Mouse (Mus musculus) neutrophil, adult 83 days (primary cell): ENCODE measurements around the gene Akip1. TPM values are rescaled to one million over a fixed set of nuclear protein-coding genes. Genes with fewer than 3 reads are reported as not detected.

Source experiments
- total RNA-seq, 2 experiments: library from RNA; stranded (reverse); gene quantifications; one replicate each; pipeline ENCODE4 v1.2.4; 2023

Gene Akip1
- 10 to 100 TPM in 1 of 2 experiments, 1 to 10 TPM in 1; 9.6 to 13.2 TPM for total RNA-seq

DNA sequence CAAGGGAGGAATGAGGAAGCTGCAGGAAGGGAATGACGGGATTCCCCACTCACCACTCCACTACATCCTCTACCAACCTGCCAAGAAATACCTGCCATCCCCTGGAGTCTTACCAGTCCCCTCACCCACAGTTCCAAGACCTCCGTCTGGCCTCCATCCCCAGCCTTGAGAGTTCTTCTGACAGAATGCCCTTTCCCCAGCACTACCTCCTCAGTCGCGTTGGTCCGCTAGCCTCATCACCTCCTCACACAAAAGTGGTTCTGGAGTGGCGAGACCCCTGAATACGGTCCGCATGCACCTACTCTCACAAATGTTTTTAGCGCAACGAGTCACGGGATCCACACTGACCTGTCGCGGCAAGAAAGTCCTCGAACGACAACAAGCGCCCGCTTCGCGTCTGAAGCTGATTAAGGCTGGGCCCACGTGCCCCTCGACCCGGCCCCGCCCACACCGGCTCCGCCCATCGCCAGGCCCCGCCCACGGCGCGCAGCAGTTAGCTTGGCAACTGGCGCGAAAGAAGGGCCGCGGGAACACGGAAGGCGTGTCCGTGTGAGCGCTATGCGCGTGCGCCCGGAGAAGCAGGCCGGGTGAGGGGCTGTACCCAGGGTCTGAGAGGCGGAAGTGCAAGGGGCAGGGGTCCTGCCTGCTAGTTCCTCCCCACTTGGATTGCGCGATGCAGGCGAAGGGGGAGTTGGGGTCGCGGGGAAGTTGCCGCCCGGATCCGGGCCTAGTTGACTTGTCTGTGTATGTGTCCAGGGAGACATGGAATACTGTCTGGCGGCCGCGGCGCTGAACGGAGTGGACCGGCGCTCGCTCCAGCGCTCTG lies at the start of gene Akip1, which contains the start of gene St5:
Gene Akip1 (plus strand): TSS at position 501 of the 826 bp plus-strand sequence.
Gene St5 (minus strand): TSS at position 416 of the 826 bp plus-strand sequence.

DNA sequence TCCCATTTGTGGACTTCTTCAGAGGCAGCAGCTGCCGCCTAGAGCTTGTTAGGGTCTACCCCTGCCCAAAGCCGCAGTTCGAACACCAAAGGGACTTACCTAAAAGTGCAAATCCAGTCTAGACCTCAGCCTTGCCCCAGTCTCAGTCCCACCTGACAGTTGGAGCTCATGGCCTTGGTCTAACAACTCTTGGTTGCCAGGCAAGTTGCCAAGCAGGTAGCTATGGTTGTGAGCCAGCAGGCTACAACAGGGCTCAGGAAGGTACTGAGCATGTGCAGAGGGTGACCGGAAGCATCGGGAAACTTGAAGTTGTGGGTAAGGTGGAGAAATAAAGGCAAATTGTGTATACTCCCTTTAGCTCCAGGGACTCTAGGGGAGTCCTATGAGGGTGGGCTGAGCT lies 20.2 kb downstream of the Akip1 start, which contains the start of gene BC051019:
Gene BC051019 (minus strand): TSS at position 154 of the 400 bp plus-strand sequence.

DNA sequence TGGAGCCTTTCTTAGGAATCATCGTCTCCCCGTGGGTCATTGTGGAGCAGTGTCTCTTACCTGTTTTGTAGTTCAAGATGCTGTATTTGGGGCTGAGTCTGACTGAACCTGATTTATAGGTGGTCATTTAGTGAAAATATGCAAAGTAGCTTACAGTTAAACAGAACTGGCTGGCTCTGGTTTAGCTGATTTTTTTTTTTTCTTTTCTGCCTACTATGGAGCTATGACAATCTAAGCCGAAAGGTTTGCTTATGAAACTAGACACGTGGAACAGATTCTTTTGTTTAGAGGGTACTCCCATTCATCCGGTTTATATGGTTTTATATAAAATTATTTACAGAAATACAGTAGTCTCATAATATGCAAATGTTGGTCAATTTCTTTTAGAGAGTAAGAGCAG lies 28.1 kb downstream of the Akip1 start, which contains the start of gene Ascl3:
Gene Ascl3 (minus strand): TSS at position 101 of the 400 bp plus-strand sequence.

DNA sequence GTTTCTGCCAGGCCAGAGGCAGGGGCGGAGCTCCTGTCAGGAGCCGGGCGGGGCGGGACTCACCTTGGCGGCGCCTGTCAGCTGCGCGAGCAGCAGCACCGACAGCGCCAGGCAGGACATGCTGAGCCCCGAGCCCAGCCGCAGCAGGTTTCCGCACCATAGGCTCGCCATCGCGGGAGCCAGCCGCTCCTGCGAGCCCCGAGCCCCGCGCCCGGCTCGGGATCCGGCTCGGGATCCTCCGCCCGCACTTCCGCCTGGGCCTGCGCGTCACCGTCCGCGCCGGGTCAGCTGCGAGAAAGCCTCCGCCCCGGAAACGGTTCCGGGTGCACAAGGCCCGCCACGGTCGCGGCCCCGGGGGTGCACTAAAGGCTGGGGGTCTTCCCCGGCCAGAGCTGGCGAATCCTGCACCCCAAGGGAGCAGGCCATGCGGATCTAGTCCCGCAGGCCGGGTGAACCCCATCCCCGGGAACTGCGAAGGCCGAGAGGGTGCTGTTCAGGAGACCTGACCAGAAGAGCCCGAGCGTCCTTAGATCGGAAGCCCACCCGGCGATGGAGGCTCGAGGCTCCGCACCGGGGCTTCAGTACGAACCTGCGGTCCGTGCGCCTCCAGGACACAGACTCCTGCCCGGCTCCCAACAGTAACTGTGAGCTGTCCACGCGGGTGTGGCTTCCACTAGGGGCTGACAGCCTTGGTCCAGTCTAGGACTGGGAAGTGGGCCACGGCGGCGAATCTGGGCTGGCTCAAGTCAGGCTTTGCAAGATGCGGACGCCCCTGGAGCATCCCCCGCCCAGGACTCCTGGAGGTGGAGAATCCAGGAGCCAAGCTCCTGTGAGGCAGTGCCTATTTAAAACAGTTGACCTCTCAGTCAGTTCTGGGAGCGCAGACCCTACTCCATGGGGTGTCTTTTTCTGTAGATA lies 48.8 kb downstream of the Akip1 start, which contains the start of gene Tmem9b:
Gene Tmem9b (minus strand): TSS at position 868 of the 918 bp plus-strand sequence.

Other genes with a start within 250 kb of the Akip1 start
- gene Trim66, start 195.6 kb upstream of the Akip1 start, total RNA-seq = under 1 TPM in 1 of 2 experiments, not detected in 1; 0.22 TPM
- gene Rpl27a, start 184.5 kb upstream of the Akip1 start, total RNA-seq = 100 to 1,000 TPM; 186 to 194 TPM
- gene St5, start 85 bp upstream of the Akip1 start, total RNA-seq = 1 to 10 TPM; 6.9 to 9.2 TPM
- gene BC051019, start 20.2 kb downstream of the Akip1 start, total RNA-seq = not detected
- not detected for gene Ascl3, start 28.0 kb downstream of the Akip1 start, total RNA-seq
- gene Tmem9b, start 49.2 kb downstream of the Akip1 start, total RNA-seq = 10 to 100 TPM; 33.8 to 34.8 TPM
- gene Nrip3, start 78.3 kb downstream of the Akip1 start, total RNA-seq = 1 to 10 TPM in 1 of 2 experiments, not detected in 1; 1.4 TPM
- gene Scube2, start 162.0 kb downstream of the Akip1 start, total RNA-seq = not detected